Mouse (Mus musculus) embryonic facial prominence, embryonic 11.5 days (tissue): ENCODE data around the gene Rpl9. TPM values are rescaled to one million over a fixed set of nuclear protein-coding genes. Genes with fewer than 3 reads are reported as not detected.

Experiments
- ATAC-seq: fragments of 200-750 bp; cut with Nextera tagmentation; replicated peaks from 2 replicates; pipeline ENCODE4 v1.8.0; 2017; ENCODE audit warnings: low read depth; ENCODE audit not compliant: insufficient number of reproducible peaks, low FRiP score, low TSS enrichment
- DNase-seq: peaks from one replicate; pipeline ENCODE4 v3.0.0-alpha.2; 2015; ENCODE audit warnings: low spot score
- H3K27ac ChIP-seq: fragments of 300-500 bp; sonication (generic); replicated peaks from 2 replicates; pipeline ENCODE4 v1.5.1; 2014; ENCODE audit warnings: mild to moderate bottlenecking, low read depth, low read length, control low read depth
- H3K27me3 ChIP-seq: fragments of 300-500 bp; sonication (generic); 2 replicates; pipeline ENCODE4 v1.6.1; 2014; ENCODE audit warnings: mild to moderate bottlenecking, low read length, moderate library complexity, mixed read lengths; ENCODE audit not compliant: control insufficient read depth, insufficient read depth
- H3K36me3 ChIP-seq: fragments of 300-500 bp; sonication (generic); replicated peaks from 2 replicates; pipeline ENCODE4 v1.6.1; 2014; ENCODE audit warnings: low read depth, mild to moderate bottlenecking, low read length, moderate library complexity, mixed read lengths; ENCODE audit not compliant: control insufficient read depth, insufficient read depth
- H3K4me1 ChIP-seq: fragments of 300-500 bp; sonication (generic); 2 replicates; pipeline ENCODE4 v1.6.1; 2014; ENCODE audit warnings: low read length, mixed read lengths; ENCODE audit not compliant: control insufficient read depth, insufficient read depth
- H3K4me2 ChIP-seq: fragments of 300-500 bp; sonication (generic); 2 replicates; pipeline ENCODE4 v1.6.1; 2014; ENCODE audit warnings: low read depth, mild to moderate bottlenecking, control low read depth, low read length, moderate library complexity
- H3K4me3 ChIP-seq: fragments of 300-500 bp; sonication (generic); 2 replicates; pipeline ENCODE4 v1.5.1; 2014; ENCODE audit warnings: low read depth, low read length, control low read depth
- H3K9ac ChIP-seq: fragments of 300-500 bp; sonication (generic); replicated peaks from 2 replicates; pipeline ENCODE4 v1.6.1; 2014; ENCODE audit warnings: mild to moderate bottlenecking, control low read depth, low read length
- H3K9me3 ChIP-seq: fragments of 300-500 bp; sonication (generic); replicated peaks from 2 replicates; pipeline ENCODE4 v1.6.1; 2016; ENCODE audit warnings: mild to moderate bottlenecking, low read length, inconsistent platforms, mixed read lengths; ENCODE audit not compliant: control insufficient read depth
- WGBS: fragments of 180-500 bp; shearing (Covaris S2); extraction: QIAGEN DNeasy Blood & Tissue Kit; methylation state at CpG from one replicate; pipeline ENCODE4 v1.1.7; 2014; 5-methylcytosine and 5-hydroxymethylcytosine counted together
- polyA plus RNA-seq: library from polyadenylated mRNA; unstranded; fragments of >200 nt; fragmentation: Nextera tagmentation; extraction: Ambion mirVana; gene quantifications from 2 replicates; pipeline ENCODE4 v1.2.1, GENCODE M21; 2014

Gene Rpl9
- polyA plus RNA-seq, 1 experiment from 2014 or later, result 1,036 TPM

GRCm38 (mm10) chr5:65425251-65425650 lies 34.0 kb upstream of the Rpl9 start:
- H3K27me3 ChIP-seq, result no peaks in the 10 kb centered on the region
- H3K4me3 ChIP-seq, result no peak overlapping the region
- H3K9ac ChIP-seq, result no peak overlapping the region
- H3K4me1 ChIP-seq, result no peaks in the 10 kb centered on the region
- WGBS, result 92% methylated on average over 5 of the region's 5 CpGs
- H3K4me2 ChIP-seq, result no peak overlapping the region
- no peak for ATAC-seq
- no peak overlapping the region for H3K27ac ChIP-seq
- no peak for DNase-seq
- no peaks in the 10 kb centered on the region for H3K9me3 ChIP-seq
- no peaks in the 10 kb centered on the region; the same call in 1 of the 2 replicates for H3K36me3 ChIP-seq

GRCm38 (mm10) chr5:65424215-65424614 lies 33.0 kb upstream of the Rpl9 start:
- H3K9me3 ChIP-seq, result no peaks in the 10 kb centered on the region
- no peaks in the 10 kb centered on the region for H3K4me1 ChIP-seq
- H3K4me3 ChIP-seq, result no peak overlapping the region
- H3K36me3 ChIP-seq, result no peaks in the 10 kb centered on the region; the same call in 1 of the 2 replicates
- H3K27ac ChIP-seq, result no peak overlapping the region
- no peak for DNase-seq
- ATAC-seq, result no peak
- WGBS, result 92% methylated on average over 6 of the region's 6 CpGs
- H3K4me2 ChIP-seq, result no peak overlapping the region
- H3K27me3 ChIP-seq, result no peaks in the 10 kb centered on the region
- H3K9ac ChIP-seq, result no peak overlapping the region

GRCm38 (mm10) chr5:65422803-65423202 lies 31.6 kb upstream of the Rpl9 start:
- H3K4me2 ChIP-seq, result no peak overlapping the region
- H3K9me3 ChIP-seq, result no peaks in the 10 kb centered on the region
- no peaks in the 10 kb centered on the region for H3K27me3 ChIP-seq
- 87% methylated on average over 8 of the region's 8 CpGs for WGBS
- DNase-seq (no peak), ATAC-seq (no peak)
- H3K27ac ChIP-seq, result no peak overlapping the region
- no peaks in the 10 kb centered on the region for H3K4me1 ChIP-seq
- no peaks in the 10 kb centered on the region; the same call in 1 of the 2 replicates for H3K36me3 ChIP-seq
- no peak overlapping the region for H3K4me3 ChIP-seq
- no peak overlapping the region for H3K9ac ChIP-seq

- Histone ChIP-seq H3K9me3 (no peaks in the 10 kb centered on the region), H3K9ac (no peak overlapping the region), H3K27me3 (no peaks in the 10 kb centered on the region), H3K4me1 (no peaks in the 10 kb centered on the region; the same call in 1 of the 2 replicates), H3K27ac (no peak overlapping the region), H3K4me2 (no peak overlapping the region), H3K36me3 (peaks cover 5% of the 10 kb centered on the region; the same call in 1 of the 2 replicates), H3K4me3 (no peak overlapping the region)
- ATAC-seq, result no peak
- no peak for DNase-seq
- WGBS, result 84% methylated on average over 6 of the region's 6 CpGs
Observed at GRCm38 (mm10) chr5:65420822-65421221, 29.6 kb upstream of the Rpl9 start.

- peaks cover 5% of the 10 kb centered on the region; the same call in 1 of the 2 replicates for H3K36me3 ChIP-seq
- DNase-seq (no peak), ATAC-seq (no peak)
- H3K9me3 ChIP-seq, result no peaks in the 10 kb centered on the region
- no peak overlapping the region for H3K9ac ChIP-seq
- WGBS, result 80% methylated on average over 10 of the region's 10 CpGs
- no peak overlapping the region for H3K27ac ChIP-seq
- H3K4me1 ChIP-seq, result no peaks in the 10 kb centered on the region; the same call in 1 of the 2 replicates
- H3K4me3 ChIP-seq, result no peak overlapping the region
- H3K4me2 ChIP-seq, result no peak overlapping the region
- H3K27me3 ChIP-seq, result no peaks in the 10 kb centered on the region
Observed at GRCm38 (mm10) chr5:65419136-65419535, 27.9 kb upstream of the Rpl9 start.

- DNase-seq (peak; percentile 73), ATAC-seq (peak; percentile 84)
- WGBS, result 18% methylated on average over 26 of the region's 26 CpGs
- Histone ChIP-seq H3K4me1 (no peaks in the 10 kb centered on the region; the same call in 1 of the 2 replicates), H3K4me2 (peak overlapping the region; percentile 19; the same call in 1 of the 2 replicates), H3K36me3 (peaks cover 5% of the 10 kb centered on the region), H3K27ac (peak overlapping the region; percentile 76), H3K4me3 (no peak overlapping the region), H3K27me3 (no peaks in the 10 kb centered on the region), H3K9me3 (no peaks in the 10 kb centered on the region), H3K9ac (peak overlapping the region; percentile 50)
Observed at GRCm38 (mm10) chr5:65415653-65416458, 24.6 kb upstream of the Rpl9 start.

- Histone ChIP-seq H3K27ac (no peak overlapping the region), H3K4me2 (no peak overlapping the region), H3K9ac (no peak overlapping the region), H3K9me3 (no peaks in the 10 kb centered on the region), H3K27me3 (no peaks in the 10 kb centered on the region), H3K4me1 (no peaks in the 10 kb centered on the region), H3K4me3 (no peak overlapping the region), H3K36me3 (peaks cover 2% of the 10 kb centered on the region)
- ATAC-seq (no peak), DNase-seq (no peak)
- WGBS, result 40% methylated on average over 12 of the region's 12 CpGs
Observed at GRCm38 (mm10) chr5:65407989-65408388, 16.7 kb upstream of the Rpl9 start.

- DNase-seq (peak; percentile 81), ATAC-seq (0 out of 2 replicates have a peak, but pooled peaks have one; percentile 44)
Observed at GRCm38 (mm10) chr5:65401251-65401994, 10.2 kb upstream of the Rpl9 start.

More at GRCm38 (mm10) chr5:65401251-65401994, 10.2 kb upstream of the Rpl9 start:
- Histone ChIP-seq H3K4me2 (no peak overlapping the region), H3K4me1 (no peaks in the 10 kb centered on the region), H3K9me3 (no peaks in the 10 kb centered on the region), H3K36me3 (peaks cover 2% of the 10 kb centered on the region; the same call in 1 of the 2 replicates), H3K4me3 (no peak overlapping the region), H3K9ac (no peak overlapping the region), H3K27ac (no peak overlapping the region), H3K27me3 (no peaks in the 10 kb centered on the region)
- 28% methylated on average over 2 of the region's 2 CpGs for WGBS
